Mouse (Mus musculus) CH12F3 (cell line): ENCODE data around the gene Dazap1.

ENCODE experiments used
- in situ Hi-C: fragments of 300-500 bp; cut with MboI; formaldehyde crosslinking; loops from 2 replicates; pipeline ENCODE4 v1.14.3; 2020; ENCODE audit warnings: low sequenced_read_pairs

Dazap1 gene

DNA sequence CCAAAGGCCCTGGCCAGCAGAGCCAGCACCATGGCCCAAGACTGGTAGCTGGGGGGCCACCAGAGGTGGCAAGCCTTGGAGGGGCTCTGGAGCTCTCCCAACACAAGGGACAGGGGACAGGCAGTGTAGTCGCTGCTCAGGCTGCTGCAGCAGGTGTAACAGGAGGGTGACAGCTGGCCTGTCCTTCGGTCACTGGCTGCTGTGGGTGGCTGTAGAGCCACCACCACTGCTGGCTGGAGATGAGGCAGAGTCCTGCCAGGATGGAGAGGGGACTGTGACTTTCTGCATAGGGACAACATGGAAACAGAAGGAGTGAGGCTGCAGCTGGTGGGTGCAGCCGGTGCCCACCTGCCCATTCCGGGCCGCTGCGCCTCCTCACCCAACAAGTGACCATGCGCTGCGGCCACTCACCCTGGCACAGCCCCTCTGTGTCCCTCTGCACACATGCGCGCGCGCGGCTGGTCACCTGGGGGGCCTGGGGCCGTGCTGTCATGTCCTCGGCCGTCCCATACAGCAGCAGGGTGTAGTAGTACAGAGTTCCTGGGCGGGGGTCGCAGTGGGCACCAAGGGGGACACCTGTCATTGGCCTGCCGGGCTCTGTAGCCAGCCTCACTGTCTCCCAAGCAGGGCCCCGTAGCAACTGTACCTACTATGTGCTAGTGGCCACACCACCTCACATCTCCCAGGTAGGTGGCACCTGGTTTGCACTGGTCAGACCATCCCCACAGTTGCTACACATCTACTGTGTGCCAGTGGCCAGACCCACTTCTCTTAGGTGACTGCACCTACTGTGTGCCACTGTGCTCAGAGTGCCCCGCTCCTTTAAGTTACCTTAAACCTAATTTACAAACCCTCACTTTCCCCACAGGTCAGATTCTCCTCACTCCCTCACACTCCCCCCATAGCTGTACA, 60.6 kb downstream of the Dazap1 start:
- in situ Hi-C loops = no loop called here

GRCm38 (mm10) chr10:80322811-80323211, 61.5 kb downstream of the Dazap1 start:
- in situ Hi-C loops = no loop called here

DNA sequence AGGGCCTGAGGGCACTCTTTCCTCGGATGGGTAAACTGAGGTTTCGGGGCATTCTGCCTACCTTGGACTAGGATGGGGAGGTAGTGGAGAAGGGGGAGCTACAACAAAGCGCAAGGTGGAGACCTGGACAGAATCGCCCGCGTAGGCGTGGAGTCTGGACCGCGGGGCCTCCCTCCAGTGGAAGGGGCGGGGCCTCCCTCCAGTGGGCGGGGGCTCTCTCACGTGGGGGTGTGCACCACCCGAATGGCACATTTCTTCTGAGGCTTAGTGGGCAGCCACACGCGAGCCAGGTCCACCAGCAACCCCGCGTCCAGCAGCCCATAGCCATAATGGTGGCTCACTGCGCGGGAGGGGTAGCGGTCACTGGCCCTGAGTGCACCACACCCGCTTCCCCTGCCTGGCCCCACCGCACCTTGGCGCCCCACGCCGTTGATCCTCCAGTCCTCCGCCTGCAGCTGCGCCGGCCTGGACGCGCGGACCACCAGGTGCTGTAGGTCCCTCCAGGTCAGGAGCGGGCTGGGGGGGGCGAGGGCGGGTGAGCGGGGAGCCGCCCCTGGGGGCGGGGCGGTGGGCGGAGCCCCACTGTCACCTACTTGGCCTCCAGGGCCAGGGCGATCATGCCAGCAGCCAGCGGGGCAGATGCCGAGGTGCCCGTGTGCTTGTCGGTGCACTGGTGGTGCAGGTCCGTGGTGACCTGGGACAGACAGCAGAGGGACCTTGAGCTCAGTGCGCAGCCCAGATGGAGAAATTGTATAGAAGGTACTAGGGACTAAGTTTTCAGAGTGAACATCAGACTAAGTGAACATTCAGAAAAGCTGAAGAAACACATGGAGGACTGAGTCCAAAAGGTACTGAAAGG, 62.2 kb downstream of the Dazap1 start:
- in situ Hi-C loops = no loop called here

DNA sequence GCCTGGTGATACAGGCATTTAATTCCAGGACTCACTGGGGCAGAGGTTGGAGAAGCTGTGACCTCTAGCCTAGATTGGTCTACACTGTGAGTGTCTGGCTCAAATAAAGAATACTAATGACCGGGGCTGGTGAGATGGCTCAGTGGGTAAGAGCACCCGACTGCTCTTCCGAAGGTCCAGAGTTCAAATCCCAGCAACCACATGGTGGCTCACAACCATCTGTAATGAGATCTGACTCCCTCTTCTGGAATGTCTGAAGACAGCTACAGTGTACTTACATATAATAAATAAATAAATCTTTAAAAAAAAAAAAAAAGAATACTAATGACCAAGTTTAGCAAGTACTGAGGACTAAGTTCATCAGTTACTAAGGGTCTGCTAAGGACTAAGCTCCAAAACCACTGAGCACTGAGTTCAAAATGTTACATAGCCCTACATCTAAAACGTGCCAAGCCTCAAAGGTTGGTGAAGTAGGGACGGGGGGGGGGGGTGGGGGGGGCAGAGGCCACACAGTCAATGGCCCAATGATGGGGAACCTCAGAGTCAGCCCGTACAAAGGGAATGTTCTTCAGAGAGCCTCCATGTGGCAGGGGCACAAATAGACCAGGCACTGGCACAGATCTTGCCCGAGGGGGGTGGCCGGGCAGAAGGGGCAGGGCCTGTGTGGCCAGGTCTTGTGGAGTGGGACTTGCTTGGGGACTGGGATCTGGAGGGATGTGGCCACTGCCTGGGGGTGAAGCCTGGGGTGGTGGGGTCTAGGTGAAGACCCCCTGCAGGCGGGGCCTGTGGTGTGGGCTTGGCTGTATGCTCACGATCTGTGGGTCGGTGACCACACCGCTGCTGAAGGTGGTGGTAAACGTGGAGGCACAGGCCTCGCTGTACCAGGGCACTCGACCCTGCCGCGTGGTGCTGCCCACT, 63.1 kb downstream of the Dazap1 start:
- in situ Hi-C loops = no loop called here

- in situ Hi-C loops = no loop called here
Measured at GRCm38 (mm10) chr10:80325045-80325444, 63.8 kb downstream of the Dazap1 start.

DNA sequence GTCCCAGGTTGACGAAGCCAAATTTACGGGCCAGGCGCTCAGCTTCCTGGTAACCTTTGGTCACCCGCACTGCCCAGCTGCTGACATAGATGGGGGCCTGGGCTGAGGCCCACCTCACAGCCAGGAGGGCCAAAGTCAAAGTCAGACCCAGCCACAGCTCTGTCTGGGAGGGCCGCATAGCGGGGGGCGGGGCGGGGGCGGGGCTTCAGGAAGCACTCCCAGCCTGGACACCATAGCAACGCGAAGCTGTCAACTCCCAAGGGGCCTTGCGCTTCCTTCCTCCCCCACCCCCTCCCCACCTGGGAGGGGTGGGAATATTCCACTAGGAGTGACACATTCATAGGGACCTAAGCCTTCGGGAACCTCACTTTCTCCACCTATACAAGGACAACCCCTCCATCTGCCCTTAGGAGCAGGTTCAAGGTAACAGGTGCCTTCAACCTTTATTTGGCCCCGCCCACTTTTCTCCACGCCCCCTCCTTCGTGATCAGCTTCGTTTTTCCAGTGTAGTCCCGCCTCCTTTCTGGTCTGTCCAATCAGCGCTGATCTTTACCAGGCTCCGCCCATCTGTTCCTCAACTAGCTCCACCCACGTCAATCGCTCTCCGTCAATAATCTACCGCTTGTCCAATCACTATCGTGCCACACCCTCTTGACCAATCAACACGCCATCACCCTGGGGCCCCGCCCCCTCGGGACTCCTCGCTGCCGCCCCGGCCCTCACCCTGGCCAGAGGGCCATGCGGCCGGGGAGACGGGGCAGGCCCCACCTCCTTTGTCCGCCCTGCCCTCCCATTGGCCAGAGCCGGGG, 68.2 kb downstream of the Dazap1 start, which contains the start of the genes Pcsk4 and Reep6:
TSS of gene Pcsk4 (minus strand) at position 226 of the 809 bp plus-strand sequence.
TSS of gene Reep6 (plus strand) at position 681 of the 809 bp plus-strand sequence.
- in situ Hi-C loops = no loop called here

DNA sequence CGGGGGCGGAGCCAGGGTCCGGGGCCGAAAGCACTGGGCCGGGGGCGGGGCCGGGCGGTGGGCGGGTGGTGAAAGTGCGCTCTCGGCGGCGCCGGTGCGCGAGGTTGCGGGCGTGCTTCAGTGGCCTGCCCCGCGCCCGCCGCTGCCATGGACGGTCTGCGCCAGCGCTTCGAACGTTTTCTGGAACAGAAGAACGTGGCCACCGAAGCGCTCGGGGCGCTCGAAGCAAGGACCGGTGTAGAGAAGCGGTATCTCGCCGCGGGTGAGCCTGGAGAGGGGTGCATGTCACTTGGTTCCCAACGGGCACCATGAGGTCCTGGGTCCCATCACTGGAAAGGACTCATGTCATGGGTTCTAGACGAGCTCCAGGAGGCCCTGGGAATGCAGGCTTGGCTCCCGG, 68.8 kb downstream of the Dazap1 start:
- in situ Hi-C loops = no loop called here

- in situ Hi-C loops = no loop called here
Measured at GRCm38 (mm10) chr10:80330888-80331287, 69.6 kb downstream of the Dazap1 start.

GRCm38 (mm10) chr10:80331636-80332524, 70.6 kb downstream of the Dazap1 start:
- in situ Hi-C loops = no loop called here

DNA sequence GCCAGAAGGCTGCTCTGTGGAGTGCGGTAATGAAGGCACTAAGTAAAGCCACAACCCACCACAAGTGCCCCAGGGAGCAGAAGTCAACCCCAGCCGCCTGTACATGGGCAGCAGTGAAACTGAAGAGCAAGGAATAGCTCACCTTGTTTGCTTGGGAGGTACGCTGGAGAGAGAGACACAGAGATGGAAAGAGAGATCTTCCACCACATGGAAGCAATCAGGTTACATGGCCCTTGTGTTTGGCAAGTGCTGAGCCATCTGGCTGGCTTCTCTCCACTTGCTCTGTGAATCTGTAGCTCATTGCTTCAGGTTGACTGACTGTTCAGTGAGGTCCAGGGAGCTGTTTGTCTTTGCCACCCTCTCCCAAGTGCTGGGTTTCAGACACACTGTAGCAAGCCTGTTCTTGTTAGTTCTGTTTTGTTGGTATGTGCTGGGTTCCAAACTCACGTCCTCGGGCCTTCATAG, 71.3 kb downstream of the Dazap1 start:
- in situ Hi-C loops = no loop called here

DNA sequence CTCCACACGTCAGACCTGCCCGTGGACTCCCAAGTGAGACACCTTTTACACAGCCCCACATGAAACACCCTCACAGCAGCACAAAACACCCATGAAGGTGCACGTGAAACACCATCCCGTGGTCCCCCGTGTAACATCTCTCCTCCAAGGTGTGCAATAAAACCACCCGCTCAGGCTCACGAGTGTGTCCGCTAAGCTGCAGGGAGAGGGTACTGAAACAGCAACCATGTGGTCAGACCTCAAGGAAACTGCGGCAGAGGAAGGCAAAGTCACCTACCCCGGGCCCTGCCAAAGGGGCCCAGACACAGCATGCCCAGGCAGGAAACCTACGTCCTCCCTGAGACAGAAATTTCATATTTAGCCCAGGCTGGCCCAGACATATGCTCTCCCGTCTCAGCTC, 75.0 kb downstream of the Dazap1 start:
- in situ Hi-C loops = no loop called here
